Mouse (Mus musculus): ENCODE measurements around the gene Asb15.
A peak's percentile ranks its signal among the peaks of the same experiment; 100 is the strongest.

The Asb15 gene

DNA sequence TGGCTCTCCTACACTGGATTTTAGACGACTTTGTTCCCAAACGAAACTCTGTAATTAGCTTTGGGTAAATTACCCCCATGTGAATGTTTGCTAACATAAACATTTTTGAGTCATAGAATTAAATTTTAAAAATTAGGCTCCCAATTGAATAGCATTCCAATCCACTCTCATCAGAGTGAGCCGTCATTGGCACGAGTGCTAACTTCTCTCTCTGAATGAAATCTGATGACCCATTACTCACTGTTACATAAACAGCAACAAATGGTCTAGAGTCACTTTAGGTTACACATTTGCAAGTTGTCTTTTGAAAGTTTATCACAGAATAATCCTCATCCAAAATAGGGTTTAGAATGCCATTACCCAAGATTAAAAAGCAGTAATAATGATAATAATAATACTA is 81.6 kb downstream of the Asb15 start:
- DNase-seq = no peak

DNA sequence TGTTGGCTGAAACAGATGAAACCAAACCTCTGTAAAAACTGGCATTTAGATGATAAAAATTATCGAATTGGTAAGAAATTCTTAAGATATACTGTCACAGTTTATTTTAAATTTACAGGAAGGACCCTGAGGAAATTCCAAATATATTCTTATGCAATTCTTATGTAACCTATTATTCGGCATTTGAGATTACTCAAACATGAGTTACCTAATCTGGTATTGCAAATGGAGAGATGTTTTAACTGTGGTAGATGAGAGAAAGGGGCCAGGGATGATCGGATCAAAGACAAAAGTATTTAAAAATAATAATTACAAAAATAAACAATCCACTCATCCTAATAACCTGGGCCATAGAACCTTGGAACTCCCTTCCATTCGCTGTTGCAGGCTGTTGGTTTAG is 82.4 kb downstream of the Asb15 start:
- no peak for DNase-seq

DNA sequence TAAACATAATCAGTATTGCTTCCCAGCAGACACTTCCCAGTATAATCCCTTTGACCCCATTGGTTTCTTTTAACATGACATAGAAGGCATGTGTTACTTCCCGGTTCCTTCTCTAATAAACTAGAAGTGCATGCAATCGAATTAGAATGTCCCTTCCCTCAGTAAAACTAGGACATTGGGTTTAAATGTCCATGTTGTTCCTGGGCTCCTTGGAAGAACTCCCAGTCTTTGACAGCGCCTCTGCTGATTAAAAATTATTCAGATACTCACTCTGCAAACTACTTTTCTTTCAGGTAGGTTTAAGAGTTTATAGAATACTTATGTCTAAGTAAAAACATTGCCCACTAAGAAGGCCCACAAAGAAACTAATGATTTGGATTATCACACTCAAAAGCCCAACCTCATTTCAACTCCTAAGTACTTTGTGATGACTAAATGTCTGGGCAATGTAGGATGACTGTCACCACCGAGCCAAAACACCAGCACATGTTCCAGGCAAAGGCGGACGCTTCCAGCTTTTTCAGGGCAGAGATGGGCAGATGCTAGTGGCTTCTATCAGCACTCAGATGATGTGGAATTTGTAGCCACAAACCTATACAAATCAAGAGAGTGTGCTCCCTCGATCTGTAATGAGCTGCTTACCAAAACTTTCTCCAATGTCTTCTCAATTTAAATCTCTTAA is 84.3 kb downstream of the Asb15 start:
- DNase-seq = no peak

DNA sequence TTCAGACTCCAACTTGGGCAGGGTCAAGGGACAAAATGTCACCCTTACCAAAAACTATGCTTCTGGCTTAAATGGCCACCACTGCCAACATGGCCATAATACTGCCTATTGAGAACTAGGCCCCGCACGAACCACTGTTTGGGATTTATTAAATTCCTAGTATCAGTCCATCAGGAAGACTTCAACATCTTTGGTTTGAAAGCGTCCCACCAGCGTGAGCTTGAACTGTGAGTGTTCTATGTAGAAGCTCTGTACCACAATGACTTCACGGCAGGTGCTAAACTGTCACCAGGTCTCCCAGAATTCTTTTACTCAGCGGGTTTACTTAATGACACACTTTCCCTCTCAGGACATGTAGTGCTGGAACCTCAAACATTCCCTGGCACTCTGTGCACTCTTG is 85.4 kb downstream of the Asb15 start:
- DNase-seq = no peak

DNA sequence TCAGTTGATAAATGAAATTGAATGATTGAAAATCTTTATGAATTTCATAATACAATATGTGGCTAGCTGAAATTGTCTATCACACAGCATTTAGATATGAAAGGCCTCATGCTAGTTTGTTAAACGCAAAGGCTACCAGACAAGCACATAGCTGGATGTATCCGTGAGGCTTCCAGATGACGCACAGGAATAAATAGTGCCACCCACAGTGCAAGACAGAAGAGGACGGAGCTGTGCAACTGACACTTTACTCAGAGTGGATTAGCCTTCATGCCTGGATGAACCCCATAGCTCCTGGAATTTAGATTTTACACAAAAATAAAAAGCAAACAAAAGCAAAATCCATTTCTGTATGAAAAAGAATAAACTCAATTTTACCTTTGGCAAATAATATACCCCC is 86.0 kb downstream of the Asb15 start:
- no peak for DNase-seq

DNA sequence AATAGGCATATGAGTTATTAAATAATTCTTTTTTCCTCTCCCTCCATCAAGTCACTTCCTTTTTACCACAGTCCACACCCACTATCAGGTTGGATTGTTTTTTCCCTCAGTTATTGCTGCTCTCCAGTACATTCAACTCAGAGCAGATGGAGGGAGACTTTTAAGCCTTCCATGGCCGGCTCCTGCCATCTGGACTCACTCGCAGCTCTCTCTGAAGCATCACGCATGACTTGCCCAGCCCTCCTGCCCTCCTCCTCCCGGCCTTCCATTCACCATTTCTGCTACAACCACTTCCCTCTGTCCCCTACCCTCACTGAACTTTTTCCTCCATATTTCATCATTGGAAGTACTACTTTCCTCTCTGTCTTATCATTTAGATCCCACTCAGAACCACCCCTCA is 88.8 kb downstream of the Asb15 start:
- peak; percentile 82 for DNase-seq

DNA sequence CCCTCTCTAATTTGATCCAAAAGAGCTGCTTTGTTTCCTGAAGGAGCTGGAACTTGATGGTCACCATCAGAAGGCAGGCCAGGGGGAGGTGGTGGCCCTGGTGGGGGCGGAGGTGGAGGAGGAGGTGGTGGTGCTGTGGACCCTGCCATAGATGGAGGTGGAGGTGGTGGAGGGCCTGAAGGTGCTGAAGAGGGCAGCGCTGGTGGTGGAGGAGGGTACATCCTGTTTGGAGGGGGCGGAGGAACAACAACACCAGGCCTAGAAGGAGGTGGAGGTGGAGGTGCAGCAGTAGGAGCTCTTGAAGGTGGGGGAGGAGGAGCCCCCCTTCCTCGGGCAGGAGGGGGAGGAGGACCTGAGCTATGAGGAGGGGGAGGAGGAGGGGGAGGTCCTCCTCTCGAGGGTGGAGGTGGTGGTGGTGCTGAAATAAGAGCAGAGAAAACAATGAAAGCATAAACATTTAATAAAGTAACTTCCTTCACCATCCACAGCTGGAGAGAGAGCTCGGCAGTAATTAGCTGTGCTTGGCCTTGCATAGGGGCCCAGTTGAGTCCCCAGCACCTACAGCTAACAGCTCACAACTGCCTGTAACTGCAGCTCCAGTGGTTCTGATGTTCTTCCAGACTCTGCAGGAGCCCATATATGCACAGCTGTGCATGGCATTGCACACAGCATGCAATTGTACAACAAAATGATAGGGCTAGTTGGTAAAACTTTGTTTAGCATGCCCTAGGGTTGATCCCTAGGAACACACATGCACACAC is 91.5 kb downstream of the Asb15 start:
- no peak for DNase-seq

DNA sequence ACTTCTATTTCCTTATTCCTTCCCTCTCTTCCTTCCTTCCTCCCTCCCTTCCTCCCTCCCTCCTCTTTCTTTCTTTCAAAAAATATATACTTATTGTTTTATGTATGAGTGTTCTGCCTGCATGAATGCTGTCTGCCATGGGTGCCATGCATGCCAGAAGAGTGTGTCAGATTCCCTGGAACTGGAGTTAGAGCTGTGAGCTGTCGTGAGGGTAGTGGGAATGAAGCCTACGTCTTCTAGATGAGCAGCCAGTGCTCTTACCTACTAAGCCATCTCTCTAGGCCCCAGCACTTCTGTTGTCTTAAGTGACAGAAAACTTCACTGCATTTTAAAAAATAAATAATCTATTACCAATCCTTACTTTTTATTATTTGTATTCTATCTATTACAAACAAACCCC is 93.0 kb downstream of the Asb15 start:
- DNase-seq = no peak

DNA sequence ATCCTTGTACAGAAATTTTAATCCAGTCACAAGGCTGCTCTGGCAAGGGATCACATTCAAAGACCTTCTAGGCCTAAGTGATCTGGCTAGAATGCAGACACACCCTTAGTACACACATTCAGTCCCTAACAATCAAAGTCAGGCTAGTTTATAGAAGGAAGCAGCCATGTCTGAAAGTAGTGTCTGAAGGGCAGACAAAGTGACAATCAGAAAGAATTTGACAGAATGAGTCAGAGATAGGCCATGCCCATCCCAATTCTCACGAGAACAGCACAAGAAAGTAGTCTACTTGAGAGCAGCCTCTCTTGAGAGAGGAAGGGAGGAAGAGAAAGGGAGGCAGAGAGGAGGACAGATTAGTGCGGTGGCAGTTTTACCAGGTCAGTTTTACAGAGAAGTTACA is 94.2 kb downstream of the Asb15 start:
- no peak for DNase-seq

All from cerebellum, adult 9-11 months (tissue).